Mouse (Mus musculus) forebrain, embryonic 15.5 days (tissue): ENCODE measurements at regions not wholly inside any gene's neighbourhood (a gene's known extent, or its start where the extent isn't known, plus 50 kb on each side); places are given as distances from the start of the nearest gene placed in this dataset.

ENCODE experiments used
- ATAC-seq: fragments of 200-750 bp; cut with Nextera tagmentation; replicated peaks from 2 replicates; pipeline ENCODE4 v1.8.0; 2017; ENCODE audit warnings: mild to moderate bottlenecking, moderate TSS enrichment, moderate library complexity
- H3K27ac ChIP-seq: fragments of 300-500 bp; sonication (generic); replicated peaks from 2 replicates; pipeline ENCODE4 v1.5.1; 2015; ENCODE audit warnings: mild to moderate bottlenecking, inconsistent platforms
- H3K27me3 ChIP-seq: fragments of 300-500 bp; sonication (generic); 2 replicates; pipeline ENCODE4 v1.6.1; 2015; ENCODE audit warnings: inconsistent platforms
- H3K36me3 ChIP-seq: fragments of 300-500 bp; sonication (generic); 2 replicates; pipeline ENCODE4 v1.6.1; 2015; ENCODE audit warnings: mild to moderate bottlenecking, inconsistent platforms
- H3K4me1 ChIP-seq: fragments of 300-500 bp; sonication (generic); 2 replicates; pipeline ENCODE4 v1.6.1; 2015; ENCODE audit warnings: inconsistent platforms
- H3K4me2 ChIP-seq: fragments of 300-500 bp; sonication (generic); replicated peaks from 2 replicates; pipeline ENCODE4 v1.6.1; 2015; ENCODE audit warnings: mild to moderate bottlenecking, inconsistent platforms
- H3K4me3 ChIP-seq: fragments of 300-500 bp; sonication (generic); 2 replicates; pipeline ENCODE4 v1.5.1; 2015; ENCODE audit warnings: mild to moderate bottlenecking, inconsistent platforms
- H3K9ac ChIP-seq: fragments of 300-500 bp; sonication (generic); replicated peaks from 2 replicates; pipeline ENCODE4 v1.6.1; 2015; ENCODE audit warnings: mild to moderate bottlenecking, inconsistent platforms
- H3K9me3 ChIP-seq: fragments of 300-500 bp; sonication (generic); 2 replicates; pipeline ENCODE4 v1.6.1; 2016; ENCODE audit warnings: inconsistent platforms
- WGBS: fragments of 180-500 bp; shearing (Covaris S2); methylation state at CpG from one replicate; pipeline ENCODE4 v1.1.7; 2015; ENCODE audit warnings: mixed read lengths; 5-methylcytosine and 5-hydroxymethylcytosine counted together

- Histone ChIP-seq H3K27ac (no peak overlapping the region), H3K4me1 (peaks cover 5% of the 10 kb centered on the region; the same call in 1 of the 2 replicates), H3K9ac (no peak overlapping the region), H3K4me2 (no peak overlapping the region), H3K4me3 (no peak overlapping the region), H3K9me3 (no peaks in the 10 kb centered on the region), H3K27me3 (no peaks in the 10 kb centered on the region), H3K36me3 (no peaks in the 10 kb centered on the region)
- WGBS: 81% methylated on average over 1 of the region's 1 CpGs
- no peak for ATAC-seq
Measured at GRCm38 (mm10) chr2:46464913-46465312, 1347.7 kb upstream of the Zeb2 start.

DNA sequence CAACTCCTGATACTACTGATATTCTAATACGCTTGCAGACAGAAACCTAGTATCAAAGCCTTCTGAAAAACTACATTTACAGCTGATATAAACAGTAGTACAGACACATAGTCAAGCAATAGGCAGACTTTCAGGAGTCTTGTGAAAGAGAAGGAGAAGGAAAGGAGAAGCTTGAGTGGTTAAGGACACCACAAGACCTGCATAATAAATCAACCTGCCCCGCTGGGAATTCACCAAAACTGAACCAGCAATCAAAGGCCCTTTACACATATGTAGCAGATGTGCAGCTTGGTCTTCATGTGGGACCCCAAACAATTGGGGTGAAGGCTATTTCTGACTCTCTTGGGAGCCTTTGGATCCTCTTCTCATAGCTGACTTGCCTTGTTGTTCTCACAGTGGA lies 1345.5 kb upstream of the Zeb2 start:
- no peak overlapping the region for H3K27ac ChIP-seq
- no peaks in the 10 kb centered on the region for H3K27me3 ChIP-seq
- H3K4me1 ChIP-seq: peaks cover 5% of the 10 kb centered on the region; the same call in 1 of the 2 replicates
- H3K36me3 ChIP-seq: no peaks in the 10 kb centered on the region
- 86% methylated on average over 2 of the region's 2 CpGs for WGBS
- H3K9me3 ChIP-seq: no peaks in the 10 kb centered on the region
- H3K9ac ChIP-seq: no peak overlapping the region
- no peak for ATAC-seq
- no peak overlapping the region for H3K4me2 ChIP-seq
- no peak overlapping the region for H3K4me3 ChIP-seq

GRCm38 (mm10) chr2:46450698-46451097 lies 1333.5 kb upstream of the Zeb2 start:
- Histone ChIP-seq H3K36me3 (no peaks in the 10 kb centered on the region), H3K27me3 (no peaks in the 10 kb centered on the region), H3K27ac (no peak overlapping the region), H3K9ac (no peak overlapping the region), H3K9me3 (no peaks in the 10 kb centered on the region), H3K4me2 (no peak overlapping the region), H3K4me1 (no peaks in the 10 kb centered on the region), H3K4me3 (no peak overlapping the region)
- WGBS: 50% methylated on average over 6 of the region's 6 CpGs
- ATAC-seq: no peak

DNA sequence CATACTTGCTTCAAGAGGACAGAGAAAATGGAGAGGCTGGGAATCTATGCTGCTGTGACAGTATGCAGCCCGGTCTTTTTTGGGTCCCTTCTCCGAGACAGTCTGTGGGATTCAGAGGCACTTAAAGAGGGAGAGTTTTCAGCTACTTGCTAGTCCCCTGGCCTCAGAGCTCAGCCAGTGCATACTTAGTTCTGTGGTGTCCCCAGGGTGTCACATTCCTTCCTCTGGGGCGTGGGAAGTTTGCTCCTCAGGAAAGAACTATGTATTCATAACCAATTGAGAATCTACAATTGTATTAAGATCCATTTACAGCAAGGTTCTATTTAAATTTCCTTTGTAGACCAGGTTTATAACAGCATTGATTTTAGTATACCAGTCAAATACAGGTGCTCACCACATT lies 1328.1 kb upstream of the Zeb2 start:
- WGBS: 64% methylated on average over 3 of the region's 3 CpGs
- ATAC-seq: no peak
- H3K4me1 ChIP-seq: peaks cover 16% of the 10 kb centered on the region
- H3K4me2 ChIP-seq: no peak overlapping the region
- H3K27ac ChIP-seq: no peak overlapping the region
- no peaks in the 10 kb centered on the region for H3K27me3 ChIP-seq
- no peaks in the 10 kb centered on the region for H3K36me3 ChIP-seq
- H3K4me3 ChIP-seq: no peak overlapping the region
- H3K9ac ChIP-seq: no peak overlapping the region
- H3K9me3 ChIP-seq: no peaks in the 10 kb centered on the region

GRCm38 (mm10) chr2:46443686-46444180 lies 1326.5 kb upstream of the Zeb2 start:
- H3K36me3 ChIP-seq: no peaks in the 10 kb centered on the region
- 17% methylated on average over 5 of the region's 5 CpGs for WGBS
- no peak overlapping the region for H3K4me3 ChIP-seq
- H3K9me3 ChIP-seq: no peaks in the 10 kb centered on the region
- ATAC-seq: peak; percentile 78
- no peak overlapping the region for H3K9ac ChIP-seq
- H3K4me2 ChIP-seq: peak overlapping the region; percentile 15
- H3K4me1 ChIP-seq: peaks cover 16% of the 10 kb centered on the region
- no peak overlapping the region for H3K27ac ChIP-seq
- H3K27me3 ChIP-seq: no peaks in the 10 kb centered on the region

DNA sequence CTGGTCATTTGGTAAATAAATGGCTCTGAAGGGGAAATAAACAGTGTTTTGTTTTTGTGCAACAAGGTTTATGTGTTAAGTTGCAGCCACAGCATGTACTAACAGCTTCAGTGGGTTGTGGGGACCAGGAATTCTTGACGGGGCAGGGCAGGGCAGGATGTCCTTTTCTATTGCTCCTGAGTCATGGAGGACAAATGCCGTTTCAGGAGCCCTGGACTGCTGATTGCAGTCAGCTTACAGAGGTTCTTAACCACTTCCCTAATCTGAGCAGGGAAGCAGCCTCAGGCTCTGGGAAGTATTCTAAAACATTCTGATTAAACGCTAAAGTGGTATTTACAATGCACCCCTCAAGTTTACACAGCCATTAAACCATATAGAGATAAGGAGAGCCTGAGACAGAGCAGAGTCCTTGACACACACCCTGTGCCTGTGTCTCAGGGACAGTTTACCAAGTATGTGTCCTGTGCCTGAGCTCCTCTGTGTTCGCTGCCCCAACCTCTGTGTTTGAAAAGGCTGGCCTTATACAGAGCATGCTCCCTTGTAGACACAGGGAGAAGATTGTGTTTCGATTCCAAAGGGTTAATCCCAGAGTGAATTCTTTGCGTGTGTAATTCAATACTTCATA lies 1326.0 kb upstream of the Zeb2 start:
- Histone ChIP-seq H3K27ac (no peak overlapping the region), H3K9ac (no peak overlapping the region), H3K9me3 (no peaks in the 10 kb centered on the region), H3K4me1 (peaks cover 16% of the 10 kb centered on the region), H3K27me3 (no peaks in the 10 kb centered on the region), H3K4me3 (no peak overlapping the region), H3K4me2 (peak overlapping the region; percentile 15), H3K36me3 (no peaks in the 10 kb centered on the region)
- peak; percentile 75 for ATAC-seq
- 52% methylated on average over 6 of the region's 6 CpGs for WGBS

- ATAC-seq: no peak
- Histone ChIP-seq H3K9ac (no peak overlapping the region), H3K4me1 (peaks cover 16% of the 10 kb centered on the region), H3K27me3 (no peaks in the 10 kb centered on the region), H3K9me3 (no peaks in the 10 kb centered on the region), H3K4me3 (no peak overlapping the region), H3K27ac (no peak overlapping the region), H3K4me2 (no peak overlapping the region), H3K36me3 (no peaks in the 10 kb centered on the region)
- WGBS: 75% methylated on average over 6 of the region's 6 CpGs
Measured at GRCm38 (mm10) chr2:46442576-46442975, 1325.4 kb upstream of the Zeb2 start.

- ATAC-seq: no peak
- Histone ChIP-seq H3K4me3 (no peak overlapping the region), H3K9me3 (no peaks in the 10 kb centered on the region), H3K4me1 (peaks cover 16% of the 10 kb centered on the region), H3K27ac (no peak overlapping the region), H3K4me2 (no peak overlapping the region), H3K36me3 (no peaks in the 10 kb centered on the region), H3K27me3 (no peaks in the 10 kb centered on the region), H3K9ac (no peak overlapping the region)
- 91% methylated on average over 8 of the region's 8 CpGs for WGBS
Measured at GRCm38 (mm10) chr2:46441927-46442326, 1324.7 kb upstream of the Zeb2 start.

DNA sequence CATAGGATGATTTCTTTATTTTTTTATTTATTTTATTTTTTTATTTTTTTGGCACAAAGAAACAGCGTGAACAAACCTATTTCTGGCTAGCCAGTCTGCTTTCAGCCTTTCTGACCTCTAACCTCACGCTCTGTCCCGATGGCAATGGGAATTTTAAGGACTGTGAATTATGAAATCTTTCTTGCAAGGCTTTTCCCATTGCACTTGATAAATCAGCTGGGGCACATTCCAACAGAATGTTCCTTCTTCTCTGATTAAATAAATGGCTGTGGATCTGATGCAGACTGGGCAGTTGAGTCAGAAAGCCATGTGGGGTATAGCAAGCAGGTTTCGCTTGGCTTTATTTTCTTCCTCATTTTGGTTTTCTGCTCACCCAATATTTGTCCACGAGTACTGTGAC lies 1324.2 kb upstream of the Zeb2 start:
- Histone ChIP-seq H3K36me3 (no peaks in the 10 kb centered on the region), H3K4me3 (no peak overlapping the region), H3K4me2 (no peak overlapping the region), H3K9me3 (no peaks in the 10 kb centered on the region), H3K4me1 (peaks cover 16% of the 10 kb centered on the region), H3K27ac (no peak overlapping the region), H3K9ac (no peak overlapping the region), H3K27me3 (no peaks in the 10 kb centered on the region)
- 92% methylated on average over 5 of the region's 5 CpGs for WGBS
- ATAC-seq: no peak

- WGBS: 93% methylated on average over 2 of the region's 2 CpGs
- H3K4me1 ChIP-seq: peaks cover 16% of the 10 kb centered on the region
- H3K4me2 ChIP-seq: no peak overlapping the region
- H3K27ac ChIP-seq: no peak overlapping the region
- H3K9ac ChIP-seq: no peak overlapping the region
- no peak overlapping the region for H3K4me3 ChIP-seq
- no peaks in the 10 kb centered on the region for H3K9me3 ChIP-seq
- H3K36me3 ChIP-seq: no peaks in the 10 kb centered on the region
- ATAC-seq: no peak
- no peaks in the 10 kb centered on the region for H3K27me3 ChIP-seq
Measured at GRCm38 (mm10) chr2:46440038-46440437, 1322.8 kb upstream of the Zeb2 start.

DNA sequence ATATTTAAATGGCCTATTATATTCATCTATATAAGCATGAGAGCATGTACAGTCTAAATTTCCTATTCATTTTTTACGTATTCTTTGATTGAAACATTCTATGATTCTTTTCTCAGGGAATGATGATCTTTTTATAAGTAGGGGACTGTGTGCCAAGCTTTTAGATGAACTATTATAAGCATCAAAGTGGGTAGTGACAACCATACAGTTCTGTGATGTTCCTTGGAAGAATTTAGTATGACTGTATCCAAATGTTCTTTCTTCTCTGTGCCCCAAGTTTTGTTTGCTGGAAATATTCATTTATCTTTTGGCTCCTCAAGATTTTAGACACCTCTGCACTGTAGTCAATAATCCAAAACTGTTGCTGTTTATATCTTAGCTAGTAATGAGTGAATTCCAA lies 1301.1 kb upstream of the Zeb2 start:
- Histone ChIP-seq H3K9ac (no peak overlapping the region), H3K4me3 (no peak overlapping the region), H3K27me3 (no peaks in the 10 kb centered on the region), H3K36me3 (no peaks in the 10 kb centered on the region), H3K27ac (no peak overlapping the region), H3K9me3 (no peaks in the 10 kb centered on the region), H3K4me1 (no peaks in the 10 kb centered on the region), H3K4me2 (no peak overlapping the region)
- no peak for ATAC-seq
- WGBS: 91% methylated on average over 1 of the region's 1 CpGs

DNA sequence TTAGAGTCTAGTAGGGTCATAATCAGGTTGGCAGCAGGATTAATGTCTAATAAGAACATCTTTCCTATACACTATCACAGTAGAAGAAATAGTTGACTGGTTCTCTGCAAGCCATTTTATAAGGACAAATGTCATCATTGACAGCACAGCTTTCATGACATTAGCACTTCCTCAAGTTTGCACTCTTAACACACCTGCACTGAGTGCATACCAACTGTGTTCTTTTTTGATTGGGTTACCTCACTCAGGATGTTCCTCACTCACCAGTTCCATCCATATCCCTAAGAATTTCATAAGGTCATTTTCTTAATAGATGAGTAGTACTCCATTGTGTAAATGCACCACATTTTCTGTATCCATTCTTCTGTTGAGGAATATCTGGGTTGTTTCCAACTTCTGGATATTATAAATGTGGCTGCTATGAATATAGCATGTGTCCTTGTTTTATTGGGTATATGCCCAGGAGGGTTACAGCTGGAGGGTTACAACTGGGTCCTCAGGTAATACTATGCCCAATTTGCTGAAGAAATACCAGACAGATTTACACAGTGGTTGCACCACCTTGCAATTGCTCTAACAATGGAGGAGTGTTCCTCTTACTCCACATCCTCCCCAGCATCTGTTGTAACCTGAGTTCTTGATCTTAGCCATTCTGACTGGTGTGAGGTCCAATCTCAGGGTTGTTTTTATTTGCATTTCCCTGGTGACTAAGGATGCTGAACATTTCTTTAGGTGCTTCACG lies 1285.3 kb upstream of the Zeb2 start:
- H3K27me3 ChIP-seq: no peaks in the 10 kb centered on the region
- H3K9ac ChIP-seq: no peak overlapping the region
- H3K36me3 ChIP-seq: no peaks in the 10 kb centered on the region
- 82% methylated on average over 1 of the region's 1 CpGs for WGBS
- H3K4me2 ChIP-seq: no peak overlapping the region
- H3K4me3 ChIP-seq: no peak overlapping the region
- H3K4me1 ChIP-seq: no peaks in the 10 kb centered on the region
- no peak for ATAC-seq
- no peak overlapping the region for H3K27ac ChIP-seq
- H3K9me3 ChIP-seq: no peaks in the 10 kb centered on the region; the same call in 1 of the 2 replicates
